Mouse (Mus musculus): ENCODE measurements around the gene Nrarp. TPM values are rescaled to one million over a fixed set of nuclear protein-coding genes. Genes with fewer than 3 reads are reported as not detected.

Nrarp gene
- 0.47 and 0.79 TPM in 2 replicates for total RNA-seq (2023)

GRCm38 (mm10) chr2:25180478-25180903, at the start of gene Nrarp:
Gene Nrarp, plus strand, starts transcription at chr2:25180758.

GRCm38 (mm10) chr2:25196172-25196954, 15.8 kb downstream of the Nrarp start, which contains the start of gene Tor4a:
Gene Tor4a, minus strand, starts transcription at chr2:25196886.

GRCm38 (mm10) chr2:25211121-25211670, 30.6 kb downstream of the Nrarp start, which contains the start of gene Nelfb:
Gene Nelfb, minus strand, starts transcription at chr2:25211489.

GRCm38 (mm10) chr2:25214444-25214843, 33.9 kb downstream of the Nrarp start, which contains the start of gene Stpg3:
Gene Stpg3, minus strand, starts transcription at chr2:25214637.

GRCm38 (mm10) chr2:25218445-25218844, 37.9 kb downstream of the Nrarp start, which contains the start of gene Fam166a:
Gene Fam166a, plus strand, starts transcription at chr2:25218745.

GRCm38 (mm10) chr2:25224492-25224765, 43.9 kb downstream of the Nrarp start, which contains the start of gene Tubb4b:
Gene Tubb4b, minus strand, starts transcription at chr2:25224702.

Other genes with a start within 250 kb of the Nrarp start
- 90.2 and 103 TPM in 2 replicates for gene Arrdc1, start 245.5 kb upstream of the Nrarp start, total RNA-seq (2023)
- 5.5 and 8.7 TPM in 2 replicates for gene Zmynd19, start 231.0 kb upstream of the Nrarp start, total RNA-seq (2023)
- gene Dph7, start 218.4 kb upstream of the Nrarp start, total RNA-seq (2023): 2.2 and 2.9 TPM in 2 replicates
- gene Mrpl41, start 205.7 kb upstream of the Nrarp start, total RNA-seq (2023): 22.6 and 25.4 TPM in 2 replicates
- gene Pnpla7, start 204.7 kb upstream of the Nrarp start, total RNA-seq (2023): 177 and 296 TPM in 2 replicates
- 13.3 and 21.1 TPM in 2 replicates for gene Nsmf, start 126.4 kb upstream of the Nrarp start, total RNA-seq (2023)
- not detected in 2 replicates for gene Entpd8, start 100.5 kb upstream of the Nrarp start, total RNA-seq (2023)
- not detected in 2 replicates for gene Noxa1, start 85.6 kb upstream of the Nrarp start, total RNA-seq (2023)
- gene Tor4a, start 16.1 kb downstream of the Nrarp start, total RNA-seq (2023): 33.2 and 33.9 TPM in 2 replicates
- gene Nelfb, start 30.7 kb downstream of the Nrarp start, total RNA-seq (2023): 40.8 and 59.3 TPM in 2 replicates
- not detected in 2 replicates for gene Stpg3, start 33.9 kb downstream of the Nrarp start, total RNA-seq (2023)
- not detected in 2 replicates for gene Fam166a, start 38.0 kb downstream of the Nrarp start, total RNA-seq (2023)
- 227 and 252 TPM in 2 replicates for gene Tubb4b, start 43.9 kb downstream of the Nrarp start, total RNA-seq (2023)
- not detected in 2 replicates for gene Slc34a3, start 53.6 kb downstream of the Nrarp start, total RNA-seq (2023)
- not detected in 2 replicates for gene Rnf224, start 56.0 kb downstream of the Nrarp start, total RNA-seq (2023)
- gene Rnf208, start 61.5 kb downstream of the Nrarp start, total RNA-seq (2023): 0.57 TPM in 1 of 2 replicates, not detected in the other
- gene Cysrt1, start 61.7 kb downstream of the Nrarp start, total RNA-seq (2023): not detected in 2 replicates
- gene AL732309.1, start 66.1 kb downstream of the Nrarp start, total RNA-seq (2023): 3.1 and 5.6 TPM in 2 replicates
- gene Tmem203, start 74.7 kb downstream of the Nrarp start, total RNA-seq (2023): 18.5 and 30.7 TPM in 2 replicates
- gene Tprn, start 81.9 kb downstream of the Nrarp start, total RNA-seq (2023): 7.5 and 9.1 TPM in 2 replicates
- gene Ssna1, start 91.7 kb downstream of the Nrarp start, total RNA-seq (2023): 52.4 and 52.7 TPM in 2 replicates
- 71.6 and 79.3 TPM in 2 replicates for gene Anapc2, start 91.7 kb downstream of the Nrarp start, total RNA-seq (2023)
- not detected in 2 replicates for gene Tmem210, start 107.4 kb downstream of the Nrarp start, total RNA-seq (2023)
- gene Lrrc26, start 109.2 kb downstream of the Nrarp start, total RNA-seq (2023): not detected in 2 replicates
- not detected in 2 replicates for gene Grin1, start 138.4 kb downstream of the Nrarp start, total RNA-seq (2023)
- gene Man1b1, start 151.6 kb downstream of the Nrarp start, total RNA-seq (2023): 30.4 and 42.8 TPM in 2 replicates
- gene Dpp7, start 175.6 kb downstream of the Nrarp start, total RNA-seq (2023): 13.5 and 19.6 TPM in 2 replicates
- gene Uap1l1, start 184.9 kb downstream of the Nrarp start, total RNA-seq (2023): 24.2 and 29.5 TPM in 2 replicates
- gene Sapcd2, start 191.6 kb downstream of the Nrarp start, total RNA-seq (2023): 8.6 and 10.6 TPM in 2 replicates
- gene Entpd2, start 215.1 kb downstream of the Nrarp start, total RNA-seq (2023): not detected in 2 replicates
- not detected in 2 replicates for gene Npdc1, start 218.6 kb downstream of the Nrarp start, total RNA-seq (2023)
- 10.7 and 13.7 TPM in 2 replicates for gene Fut7, start 242.5 kb downstream of the Nrarp start, total RNA-seq (2023)
- 19.6 and 21.3 TPM in 2 replicates for gene Abca2, start 247.9 kb downstream of the Nrarp start, total RNA-seq (2023)